Mouse (Mus musculus) hindbrain, embryonic 11.5 days (tissue): ENCODE results near the gene Otc. TPM values are rescaled to one million over a fixed set of nuclear protein-coding genes. Genes with fewer than 3 reads are reported as not detected.

Experiments
- ATAC-seq: fragments of 200-750 bp; cut with Nextera tagmentation; 2 replicates; pipeline ENCODE4 v1.8.0; 2017; ENCODE audit warnings: mild to moderate bottlenecking, moderate TSS enrichment, moderate library complexity; ENCODE audit not compliant: low FRiP score
- DNase-seq: peaks from one replicate; pipeline ENCODE4 v3.0.0-alpha.2; 2015; ENCODE audit warnings: low spot score
- H3K27ac ChIP-seq: fragments of 300-500 bp; sonication (generic); 2 replicates; pipeline ENCODE4 v1.5.1; 2014; ENCODE audit warnings: mild to moderate bottlenecking, low read depth, low read length
- H3K27me3 ChIP-seq: fragments of 300-500 bp; sonication (generic); 2 replicates; pipeline ENCODE4 v1.6.1; 2014; ENCODE audit warnings: mild to moderate bottlenecking, low read length, moderate library complexity, mixed read lengths; ENCODE audit not compliant: control insufficient read depth, insufficient read depth
- H3K36me3 ChIP-seq: fragments of 300-500 bp; sonication (generic); 2 replicates; pipeline ENCODE4 v1.6.1; 2014; ENCODE audit warnings: mild to moderate bottlenecking, low read length, moderate library complexity, mixed read lengths; ENCODE audit not compliant: control insufficient read depth, insufficient read depth
- H3K4me1 ChIP-seq: fragments of 300-500 bp; sonication (generic); replicated peaks from 2 replicates; pipeline ENCODE4 v1.6.1; 2014; ENCODE audit warnings: low read length, mixed read lengths; ENCODE audit not compliant: control insufficient read depth, insufficient read depth
- H3K4me2 ChIP-seq: fragments of 300-500 bp; sonication (generic); replicated peaks from 2 replicates; pipeline ENCODE4 v1.6.1; 2014; ENCODE audit warnings: mild to moderate bottlenecking, low read depth, low read length
- H3K4me3 ChIP-seq: fragments of 300-500 bp; sonication (generic); 2 replicates; pipeline ENCODE4 v1.5.1; 2014; ENCODE audit warnings: low read depth, low read length
- H3K9ac ChIP-seq: fragments of 300-500 bp; sonication (generic); 2 replicates; pipeline ENCODE4 v1.6.1; 2014; ENCODE audit warnings: low read depth, low read length
- H3K9me3 ChIP-seq: fragments of 300-500 bp; sonication (generic); 2 replicates; pipeline ENCODE4 v1.6.1; 2016; ENCODE audit warnings: low read length; ENCODE audit not compliant: control insufficient read depth
- WGBS: fragments of 180-500 bp; shearing (Covaris S2); extraction: QIAGEN DNeasy Blood & Tissue Kit; methylation state at CpG from one replicate; pipeline ENCODE4 v1.1.7; 2014; 5-methylcytosine and 5-hydroxymethylcytosine counted together
- polyA plus RNA-seq: library from polyadenylated mRNA; unstranded; fragments of >200 nt; fragmentation: Nextera tagmentation; extraction: Ambion mirVana; gene quantifications from 2 replicates; pipeline ENCODE4 v1.2.1, GENCODE M21; 2014

Otc gene
- not detected in 2 replicates for polyA plus RNA-seq

- Histone ChIP-seq H3K27me3 (no peaks in the 10 kb centered on the region), H3K36me3 (no peaks in the 10 kb centered on the region), H3K9ac (no peak within 1 kb of the TSS), H3K4me3 (no peak within 1 kb of the TSS), H3K4me1 (no peaks in the 10 kb centered on the region), H3K9me3 (no peaks in the 10 kb centered on the region), H3K27ac (no peak within 1 kb of the TSS), H3K4me2 (no peak within 1 kb of the TSS)
- DNase-seq = no peak
- WGBS = 61% methylated on average over 2 of the region's 2 CpGs
- ATAC-seq = no peak
These were observed at the start of gene Otc for GRCm38 (mm10) chrX:10251852-10252504. Gene Otc (plus strand): TSS chrX:10252305.

- H3K4me3 ChIP-seq = no peak overlapping the region
- ATAC-seq = no peak
- no peak overlapping the region for H3K27ac ChIP-seq
- no peaks in the 10 kb centered on the region for H3K9me3 ChIP-seq
- no peaks in the 10 kb centered on the region for H3K4me1 ChIP-seq
- H3K36me3 ChIP-seq = no peaks in the 10 kb centered on the region
- H3K9ac ChIP-seq = no peak overlapping the region
- H3K4me2 ChIP-seq = no peak overlapping the region
- H3K27me3 ChIP-seq = no peaks in the 10 kb centered on the region
- DNase-seq = no peak
- 82% methylated on average over 5 of the region's 5 CpGs for WGBS
These were observed 46.2 kb upstream of the Otc start for GRCm38 (mm10) chrX:10205937-10206336.

GRCm38 (mm10) chrX:10215972-10216371, 36.1 kb upstream of the Otc start:
- Histone ChIP-seq H3K9me3 (no peaks in the 10 kb centered on the region), H3K27ac (no peak overlapping the region), H3K9ac (peak overlapping the region; percentile 63), H3K4me1 (no peaks in the 10 kb centered on the region), H3K4me2 (peak overlapping the region; percentile 36), H3K27me3 (no peaks in the 10 kb centered on the region), H3K4me3 (peak overlapping the region; percentile 50), H3K36me3 (no peaks in the 10 kb centered on the region)
- no peak for DNase-seq
- WGBS = 21% methylated on average over 16 of the region's 16 CpGs
- peak; percentile 2; the same call in 1 of the 2 replicates for ATAC-seq

- Histone ChIP-seq H3K36me3 (no peaks in the 10 kb centered on the region), H3K4me3 (peak within 1 kb of the TSS; percentile 50), H3K4me1 (no peaks in the 10 kb centered on the region), H3K27me3 (no peaks in the 10 kb centered on the region), H3K9ac (peak within 1 kb of the TSS; percentile 63), H3K27ac (no peak within 1 kb of the TSS), H3K9me3 (no peaks in the 10 kb centered on the region), H3K4me2 (peak within 1 kb of the TSS; percentile 36)
- ATAC-seq = peak; percentile 99
- 12% methylated on average over 33 of the region's 47 CpGs for WGBS
- peak; percentile 91 for DNase-seq
These were observed 35.6 kb upstream of the Otc start, which contains the start of gene Rpgr for GRCm38 (mm10) chrX:10216410-10216949. Gene Rpgr (minus strand): TSS chrX:10216920.

- H3K9ac ChIP-seq = no peak overlapping the region
- no peaks in the 10 kb centered on the region for H3K27me3 ChIP-seq
- no peaks in the 10 kb centered on the region for H3K9me3 ChIP-seq
- H3K4me3 ChIP-seq = no peak overlapping the region
- 75% methylated on average over 6 of the region's 6 CpGs for WGBS
- no peak overlapping the region for H3K27ac ChIP-seq
- H3K36me3 ChIP-seq = no peaks in the 10 kb centered on the region
- ATAC-seq (no peak), DNase-seq (no peak)
- no peaks in the 10 kb centered on the region for H3K4me1 ChIP-seq
- no peak overlapping the region for H3K4me2 ChIP-seq
These were observed 32.8 kb upstream of the Otc start for GRCm38 (mm10) chrX:10219281-10219680.

- Histone ChIP-seq H3K4me2 (no peak overlapping the region), H3K27ac (no peak overlapping the region), H3K9ac (no peak overlapping the region), H3K9me3 (no peaks in the 10 kb centered on the region), H3K27me3 (no peaks in the 10 kb centered on the region), H3K4me1 (no peaks in the 10 kb centered on the region), H3K4me3 (no peak overlapping the region), H3K36me3 (no peaks in the 10 kb centered on the region)
- ATAC-seq = no peak
- WGBS = 86% methylated on average over 2 of the region's 2 CpGs
- no peak for DNase-seq
These were observed 19.1 kb upstream of the Otc start for GRCm38 (mm10) chrX:10233051-10233450.

- H3K36me3 ChIP-seq = no peaks in the 10 kb centered on the region
- no peaks in the 10 kb centered on the region for H3K27me3 ChIP-seq
- no peak overlapping the region for H3K9ac ChIP-seq
- no peak overlapping the region for H3K27ac ChIP-seq
- DNase-seq (no peak), ATAC-seq (no peak)
- H3K4me1 ChIP-seq = no peaks in the 10 kb centered on the region
- H3K4me3 ChIP-seq = no peak overlapping the region
- H3K4me2 ChIP-seq = no peak overlapping the region
- no peaks in the 10 kb centered on the region for H3K9me3 ChIP-seq
- 91% methylated on average over 3 of the region's 3 CpGs for WGBS
These were observed 17.5 kb upstream of the Otc start for GRCm38 (mm10) chrX:10234617-10235016.

GRCm38 (mm10) chrX:10239515-10239914, 12.6 kb upstream of the Otc start:
- no peak for ATAC-seq

GRCm38 (mm10) chrX:10243916-10244315, 8.2 kb upstream of the Otc start:
- Histone ChIP-seq H3K27ac (no peak overlapping the region), H3K4me1 (no peaks in the 10 kb centered on the region), H3K4me3 (no peak overlapping the region), H3K9me3 (no peaks in the 10 kb centered on the region), H3K36me3 (no peaks in the 10 kb centered on the region), H3K27me3 (no peaks in the 10 kb centered on the region), H3K4me2 (no peak overlapping the region), H3K9ac (no peak overlapping the region)
- ATAC-seq (no peak), DNase-seq (no peak)
- 67% methylated on average over 3 of the region's 3 CpGs for WGBS

More at GRCm38 (mm10) chrX:10239515-10239914, 12.6 kb upstream of the Otc start:
- Histone ChIP-seq H3K4me3 (no peak overlapping the region), H3K9ac (no peak overlapping the region), H3K9me3 (no peaks in the 10 kb centered on the region), H3K27ac (no peak overlapping the region), H3K27me3 (no peaks in the 10 kb centered on the region), H3K36me3 (no peaks in the 10 kb centered on the region), H3K4me2 (no peak overlapping the region), H3K4me1 (no peaks in the 10 kb centered on the region)
- 61% methylated on average over 4 of the region's 4 CpGs for WGBS
- no peak for DNase-seq
